In genomic region chr1:54003288-54003687, GRCm38 (mm10) we compare ENCODE assay signal across 18 mouse cellular contexts.
DNase-seq lines count a peak whose midpoint lies in the region; ATAC-seq and TF ChIP-seq lines count a peak whose summit lies in the region.
"Had no signal": no experiment of that assay in that cellular context is flagged by ENCODE, and none has a peak within 500 bp of the region (broad histone marks: within the 10 kb centered on the region; RNA-seq: fewer than 3 reads in every experiment).

No protein-coding gene starts in this region.

- TF ChIP-seq CTCF in lung, postnatal 0 days (IDR thresholded peaks at IDR 0.05): no peak

- no peaks in the 10 kb centered on the region for H3K9me3 ChIP-seq in lung, postnatal 0 days (ENCODE audit: low read length)
- H3K9me3 ChIP-seq in heart, embryonic 15.5 days (replicated peaks): no peaks in the 10 kb centered on the region
- H3K9me3 ChIP-seq: forebrain, embryonic 15.5 days; hindbrain, embryonic 15.5 days had no signal

- H3K4me1 ChIP-seq in lung, postnatal 0 days (ENCODE audit: insufficient read depth, low read depth, low read length): no peaks in the 10 kb centered on the region
- peaks cover 40% of the 10 kb centered on the region for H3K4me1 ChIP-seq in heart, embryonic 15.5 days (replicated peaks)
- H3K4me1 ChIP-seq: forebrain, embryonic 15.5 days; hindbrain, embryonic 15.5 days had no signal

- no peaks in the 10 kb centered on the region for H3K36me3 ChIP-seq in lung, postnatal 0 days (ENCODE audit: insufficient read depth, low read length)
- H3K36me3 ChIP-seq in heart, embryonic 15.5 days: no peaks in the 10 kb centered on the region
- H3K36me3 ChIP-seq: forebrain, embryonic 15.5 days; hindbrain, embryonic 15.5 days had no signal

- no peak; the same call in 1 of the 2 replicates for ATAC-seq in lung, postnatal 0 days
- peak; percentile 78 for ATAC-seq in heart, embryonic 15.5 days (replicated peaks; ENCODE audit: insufficient number of reproducible peaks, insufficient read depth, low FRiP score, low read depth)
- ATAC-seq: activated CD4-positive, CD25-positive, alpha-beta regulatory T cell, adult 4 months; forebrain, embryonic 15.5 days; intestine, embryonic 16.5 days; Patski had no signal

- no peak overlapping the region for H3K4me3 ChIP-seq in lung, postnatal 0 days (ENCODE audit: low read depth, low read length)
- no peak overlapping the region for H3K4me3 ChIP-seq in heart, embryonic 15.5 days
- H3K4me3 ChIP-seq: forebrain, embryonic 15.5 days; hindbrain, embryonic 15.5 days had no signal

- 50% methylated on average over 3 of the region's 3 CpGs for WGBS in lung, postnatal 0 days
- 28% methylated on average over 3 of the region's 3 CpGs for WGBS in heart, embryonic 15.5 days

- no peak overlapping the region for H3K9ac ChIP-seq in lung, postnatal 0 days (replicated peaks; ENCODE audit: low read depth)
- no peak overlapping the region for H3K9ac ChIP-seq in heart, embryonic 15.5 days
- H3K9ac ChIP-seq: forebrain, embryonic 15.5 days; hindbrain, embryonic 15.5 days had no signal

- TF ChIP-seq EP300 in lung, postnatal 0 days (IDR thresholded peaks at IDR 0.05): 0 out of 2 replicates have a peak, but pooled peaks have one; percentile 44

- no peaks in the 10 kb centered on the region for H3K27me3 ChIP-seq in lung, postnatal 0 days (replicated peaks; ENCODE audit: insufficient read depth, low read length)
- no peaks in the 10 kb centered on the region for H3K27me3 ChIP-seq in heart, embryonic 15.5 days
- H3K27me3 ChIP-seq: CH12.LX; forebrain, embryonic 15.5 days; hindbrain, embryonic 15.5 days had no signal

- no peak overlapping the region for H3K27ac ChIP-seq in lung, postnatal 0 days (ENCODE audit: low read length)
- H3K27ac ChIP-seq in heart, embryonic 15.5 days: peak overlapping the region; percentile 86
- H3K27ac ChIP-seq: forebrain, embryonic 15.5 days; hindbrain, embryonic 15.5 days had no signal

- peak; percentile 36 for DNase-seq in heart, adult 8-10 months (ENCODE audit: low spot score)
- DNase-seq in heart, adult 11 months: no peak
- DNase-seq in lung, postnatal 0 days (ENCODE audit: low spot score): no peak
- DNase-seq in lung, postnatal 36 days: no peak
- no peak for DNase-seq in thymus, adult 18-20 months
- DNase-seq in adrenal gland, postnatal 25 days: no peak
- DNase-seq: adrenal gland, adult 2 months; adrenal gland, postnatal 36 days; cerebellum, adult 2 months; cerebellum, postnatal 10 days; kidney, adult 2 months had no signal

- H3K4me2 ChIP-seq in lung, postnatal 0 days (replicated peaks; ENCODE audit: low read depth, low read length): no peak overlapping the region
- no peak overlapping the region for H3K4me2 ChIP-seq in heart, embryonic 15.5 days
- H3K4me2 ChIP-seq: forebrain, embryonic 15.5 days; hindbrain, embryonic 15.5 days had no signal
